Mouse (Mus musculus) frontal cortex, postnatal 36 days (tissue): ENCODE data around the gene Dclre1a.

ENCODE experiments used
- DNase-seq, 2 experiments: peaks; one replicate each; pipeline ENCODE4 v3.0.0; 2022; ENCODE audit warnings: low spot score in 2 of 2

Dclre1a gene

GRCm38 (mm10) chr19:56547456-56548229 is at the start of gene Dclre1a:
Gene Dclre1a (minus strand): TSS chr19:56548222.
- DNase-seq, result peak in 1 of 2 experiments; percentile 61

GRCm38 (mm10) chr19:56592472-56592871 is 44.5 kb upstream of the Dclre1a start:
- DNase-seq, result no peak

GRCm38 (mm10) chr19:56590250-56590649 is 42.2 kb upstream of the Dclre1a start:
- DNase-seq, result no peak

- DNase-seq, result no peak
These were observed 41.4 kb upstream of the Dclre1a start for GRCm38 (mm10) chr19:56589455-56589854.

GRCm38 (mm10) chr19:56589008-56589407 is 41.0 kb upstream of the Dclre1a start:
- DNase-seq, result no peak

GRCm38 (mm10) chr19:56588205-56588626 is 40.2 kb upstream of the Dclre1a start:
- DNase-seq, result peak; percentile 68 to 78

- DNase-seq, result no peak
These were observed 38.3 kb upstream of the Dclre1a start for GRCm38 (mm10) chr19:56586320-56586719.

GRCm38 (mm10) chr19:56584288-56584687 is 36.3 kb upstream of the Dclre1a start:
- no peak for DNase-seq

- no peak for DNase-seq
These were observed 35.8 kb upstream of the Dclre1a start for GRCm38 (mm10) chr19:56583785-56584184.

- DNase-seq, result no peak
These were observed 34.0 kb upstream of the Dclre1a start for GRCm38 (mm10) chr19:56581981-56582380.

GRCm38 (mm10) chr19:56577801-56578200 is 29.8 kb upstream of the Dclre1a start:
- no peak for DNase-seq

- DNase-seq, result peak; percentile 62
These were observed 25.2 kb upstream of the Dclre1a start for GRCm38 (mm10) chr19:56573184-56573583.

- DNase-seq, result no peak
These were observed 23.9 kb upstream of the Dclre1a start for GRCm38 (mm10) chr19:56571913-56572312.

GRCm38 (mm10) chr19:56571234-56571633 is 23.2 kb upstream of the Dclre1a start:
- no peak for DNase-seq

- no peak for DNase-seq
These were observed 22.8 kb upstream of the Dclre1a start for GRCm38 (mm10) chr19:56570781-56571180.

- no peak for DNase-seq
These were observed 18.9 kb upstream of the Dclre1a start for GRCm38 (mm10) chr19:56566940-56567339.

- DNase-seq, result peak; percentile 46 to 82
These were observed 18.0 kb upstream of the Dclre1a start for GRCm38 (mm10) chr19:56566041-56566440.

- no peak for DNase-seq
These were observed 17.3 kb upstream of the Dclre1a start for GRCm38 (mm10) chr19:56565358-56565757.

GRCm38 (mm10) chr19:56563469-56563868 is 15.4 kb upstream of the Dclre1a start:
- peak in 1 of 2 experiments; percentile 74 for DNase-seq

- no peak for DNase-seq
These were observed 14.6 kb upstream of the Dclre1a start for GRCm38 (mm10) chr19:56562433-56563138.

GRCm38 (mm10) chr19:56555972-56556371 is 8.0 kb upstream of the Dclre1a start:
- DNase-seq, result no peak

- no peak for DNase-seq
These were observed 5.2 kb upstream of the Dclre1a start for GRCm38 (mm10) chr19:56553177-56553576.
